Mouse (Mus musculus): ENCODE data around the gene Hdac9. TPM values are rescaled to one million over a fixed set of nuclear protein-coding genes. Genes with fewer than 3 reads are reported as not detected.

The Hdac9 gene
- polyA plus RNA-seq, 1 experiment from 2014 or later = 1.5 TPM

GRCm38 (mm10) chr12:34614796-34615195 lies 302.1 kb downstream of the Hdac9 start:
- DNase-seq (ENCODE audit: low spot score) (no peak), ATAC-seq (ENCODE audit: low FRiP score, low TSS enrichment) (no peak)
- Histone ChIP-seq H3K27me3 (ENCODE audit: control insufficient read depth, insufficient read depth, low read length) (no peaks in the 10 kb centered on the region), H3K9me3 (ENCODE audit: control insufficient read depth, low read length) (no peaks in the 10 kb centered on the region), H3K4me2 (replicated peaks; ENCODE audit: low read depth) (no peak overlapping the region), H3K9ac (ENCODE audit: low read length) (no peak overlapping the region), H3K27ac (replicated peaks) (no peak overlapping the region), H3K4me3 (ENCODE audit: low read depth, low read length) (no peak overlapping the region), H3K36me3 (ENCODE audit: control insufficient read depth, insufficient read depth, low read length) (no peaks in the 10 kb centered on the region), H3K4me1 (replicated peaks; ENCODE audit: control insufficient read depth, insufficient read depth) (no peaks in the 10 kb centered on the region)
- TF ChIP-seq EP300 (optimal IDR thresholded peaks at IDR 0.05) (no peak), CTCF (IDR thresholded peaks at IDR 0.05; ENCODE audit: low read depth) (no peak)
- WGBS = 69% methylated on average over 5 of the region's 5 CpGs

DNA sequence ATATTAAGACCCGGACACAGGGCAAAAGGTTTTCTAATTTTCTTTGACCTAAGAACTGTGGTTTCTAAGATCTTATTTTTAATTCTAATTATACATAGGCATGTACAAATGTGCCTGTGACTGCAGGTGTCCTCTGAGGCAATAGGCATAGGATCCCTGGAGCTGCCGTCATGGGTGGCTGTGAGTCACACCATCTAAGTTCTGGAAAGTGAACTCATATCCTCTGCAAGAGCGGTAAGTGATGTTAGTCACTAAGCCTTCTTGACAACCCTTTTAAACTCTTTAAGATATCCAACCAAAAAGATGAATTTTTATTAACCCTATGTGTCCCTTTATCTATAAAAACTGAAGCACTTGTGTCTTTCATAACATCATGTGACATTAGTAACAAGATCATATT lies 304.4 kb downstream of the Hdac9 start:
- no peak overlapping the region for H3K4me3 ChIP-seq (ENCODE audit: low read depth, low read length)
- H3K36me3 ChIP-seq (ENCODE audit: control insufficient read depth, insufficient read depth, low read length) = no peaks in the 10 kb centered on the region
- no peak overlapping the region for H3K27ac ChIP-seq (replicated peaks)
- no peaks in the 10 kb centered on the region for H3K27me3 ChIP-seq (ENCODE audit: control insufficient read depth, insufficient read depth, low read length)
- H3K4me2 ChIP-seq (replicated peaks; ENCODE audit: low read depth) = no peak overlapping the region
- H3K4me1 ChIP-seq (replicated peaks; ENCODE audit: control insufficient read depth, insufficient read depth) = no peaks in the 10 kb centered on the region
- DNase-seq (ENCODE audit: low spot score) = no peak
- 77% methylated on average over 3 of the region's 3 CpGs for WGBS
- no peak for ATAC-seq (ENCODE audit: low FRiP score, low TSS enrichment)
- no peaks in the 10 kb centered on the region for H3K9me3 ChIP-seq (ENCODE audit: control insufficient read depth, low read length)
- H3K9ac ChIP-seq (ENCODE audit: low read length) = no peak overlapping the region
- TF ChIP-seq CTCF (IDR thresholded peaks at IDR 0.05; ENCODE audit: low read depth) (no peak), EP300 (optimal IDR thresholded peaks at IDR 0.05) (no peak)

GRCm38 (mm10) chr12:34604521-34604920 lies 312.4 kb downstream of the Hdac9 start:
- DNase-seq (ENCODE audit: low spot score) (no peak), ATAC-seq (ENCODE audit: low FRiP score, low TSS enrichment) (no peak)
- TF ChIP-seq EP300 (optimal IDR thresholded peaks at IDR 0.05) (no peak), CTCF (IDR thresholded peaks at IDR 0.05; ENCODE audit: low read depth) (no peak)
- no peaks in the 10 kb centered on the region for H3K36me3 ChIP-seq (ENCODE audit: control insufficient read depth, insufficient read depth, low read length)
- 89% methylated on average over 4 of the region's 4 CpGs for WGBS
- no peaks in the 10 kb centered on the region for H3K4me1 ChIP-seq (replicated peaks; ENCODE audit: control insufficient read depth, insufficient read depth)
- H3K9ac ChIP-seq (ENCODE audit: low read length) = no peak overlapping the region
- no peak overlapping the region for H3K4me3 ChIP-seq (ENCODE audit: low read depth, low read length)
- H3K9me3 ChIP-seq (ENCODE audit: control insufficient read depth, low read length) = no peaks in the 10 kb centered on the region
- H3K27me3 ChIP-seq (ENCODE audit: control insufficient read depth, insufficient read depth, low read length) = no peaks in the 10 kb centered on the region
- no peak overlapping the region for H3K27ac ChIP-seq (replicated peaks)
- H3K4me2 ChIP-seq (replicated peaks; ENCODE audit: low read depth) = no peak overlapping the region

- Histone ChIP-seq H3K9ac (ENCODE audit: low read length) (no peak overlapping the region), H3K4me2 (replicated peaks; ENCODE audit: low read depth) (no peak overlapping the region), H3K4me1 (replicated peaks; ENCODE audit: control insufficient read depth, insufficient read depth) (no peaks in the 10 kb centered on the region), H3K27me3 (ENCODE audit: control insufficient read depth, insufficient read depth, low read length) (no peaks in the 10 kb centered on the region), H3K36me3 (ENCODE audit: control insufficient read depth, insufficient read depth, low read length) (no peaks in the 10 kb centered on the region), H3K4me3 (ENCODE audit: low read depth, low read length) (no peak overlapping the region), H3K27ac (replicated peaks) (no peak overlapping the region), H3K9me3 (ENCODE audit: control insufficient read depth, low read length) (no peaks in the 10 kb centered on the region)
- TF ChIP-seq CTCF (IDR thresholded peaks at IDR 0.05; ENCODE audit: low read depth) (no peak), EP300 (optimal IDR thresholded peaks at IDR 0.05) (no peak)
- 80% methylated on average over 10 of the region's 10 CpGs for WGBS
- DNase-seq (ENCODE audit: low spot score) (no peak), ATAC-seq (ENCODE audit: low FRiP score, low TSS enrichment) (no peak)
These were observed 322.6 kb downstream of the Hdac9 start for GRCm38 (mm10) chr12:34594167-34594793.

GRCm38 (mm10) chr12:34587171-34587570 lies 329.7 kb downstream of the Hdac9 start:
- TF ChIP-seq CTCF (IDR thresholded peaks at IDR 0.05; ENCODE audit: low read depth) (no peak), EP300 (optimal IDR thresholded peaks at IDR 0.05) (no peak)
- H3K9me3 ChIP-seq (ENCODE audit: control insufficient read depth, low read length) = no peaks in the 10 kb centered on the region
- H3K9ac ChIP-seq (ENCODE audit: low read length) = no peak overlapping the region
- no peaks in the 10 kb centered on the region for H3K36me3 ChIP-seq (ENCODE audit: control insufficient read depth, insufficient read depth, low read length)
- H3K27ac ChIP-seq (replicated peaks) = no peak overlapping the region
- no peaks in the 10 kb centered on the region for H3K27me3 ChIP-seq (ENCODE audit: control insufficient read depth, insufficient read depth, low read length)
- H3K4me2 ChIP-seq (replicated peaks; ENCODE audit: low read depth) = no peak overlapping the region
- no peak overlapping the region for H3K4me3 ChIP-seq (ENCODE audit: low read depth, low read length)
- WGBS = 50% methylated on average over 4 of the region's 4 CpGs
- no peak for ATAC-seq (ENCODE audit: low FRiP score, low TSS enrichment)
- DNase-seq (ENCODE audit: low spot score) = no peak
- H3K4me1 ChIP-seq (replicated peaks; ENCODE audit: control insufficient read depth, insufficient read depth) = no peaks in the 10 kb centered on the region

DNA sequence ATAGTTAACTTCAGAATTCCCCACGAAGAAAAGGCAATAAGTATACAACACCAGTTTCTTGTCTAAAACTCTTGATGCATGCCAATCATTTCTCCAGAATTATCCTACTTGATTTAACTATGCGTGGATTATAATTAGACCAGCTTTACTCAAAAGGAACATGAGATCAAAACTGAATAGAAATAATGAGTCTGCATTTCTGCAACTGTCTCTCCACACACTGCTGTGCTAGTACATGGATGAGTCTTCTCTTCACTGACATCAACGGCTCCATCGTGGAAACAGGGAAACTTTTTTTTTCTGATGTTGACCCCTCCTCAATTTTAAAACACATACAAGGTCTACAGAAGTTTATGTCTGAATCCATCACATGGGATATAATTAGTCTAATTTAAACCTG lies 334.4 kb downstream of the Hdac9 start:
- no peak overlapping the region for H3K27ac ChIP-seq (replicated peaks)
- H3K36me3 ChIP-seq (ENCODE audit: control insufficient read depth, insufficient read depth, low read length) = no peaks in the 10 kb centered on the region
- no peak overlapping the region for H3K4me2 ChIP-seq (replicated peaks; ENCODE audit: low read depth)
- no peaks in the 10 kb centered on the region for H3K9me3 ChIP-seq (ENCODE audit: control insufficient read depth, low read length)
- DNase-seq (ENCODE audit: low spot score) (no peak), ATAC-seq (ENCODE audit: low FRiP score, low TSS enrichment) (no peak)
- H3K27me3 ChIP-seq (ENCODE audit: control insufficient read depth, insufficient read depth, low read length) = no peaks in the 10 kb centered on the region
- TF ChIP-seq EP300 (optimal IDR thresholded peaks at IDR 0.05) (no peak), CTCF (IDR thresholded peaks at IDR 0.05; ENCODE audit: low read depth) (no peak)
- 79% methylated on average over 4 of the region's 4 CpGs for WGBS
- H3K9ac ChIP-seq (ENCODE audit: low read length) = no peak overlapping the region
- H3K4me3 ChIP-seq (ENCODE audit: low read depth, low read length) = no peak overlapping the region
- no peaks in the 10 kb centered on the region for H3K4me1 ChIP-seq (replicated peaks; ENCODE audit: control insufficient read depth, insufficient read depth)

Measured in stomach, postnatal 0 days (tissue).